Mouse (Mus musculus) gastrocnemius, postnatal 4 days (tissue): ENCODE data around the gene Pigt. TPM values are rescaled to one million over a fixed set of nuclear protein-coding genes. Genes with fewer than 3 reads are reported as not detected.

Experiments used
- total RNA-seq, 2 experiments: library from RNA; stranded (reverse); gene quantifications; 2 replicates each; pipeline ENCODE4 v1.2.3; 2021

Gene Pigt
- total RNA-seq, 2 experiments from 2014 or later = 66.5 to 66.8 TPM

Other genes with a start within 250 kb of the Pigt start
- gene Svs3b, start 240.9 kb upstream of the Pigt start, total RNA-seq = not detected
- not detected for gene Svs4, start 219.1 kb upstream of the Pigt start, total RNA-seq
- gene Svs3a, start 208.3 kb upstream of the Pigt start, total RNA-seq = not detected
- not detected for gene Svs6, start 180.8 kb upstream of the Pigt start, total RNA-seq
- gene Svs5, start 164.8 kb upstream of the Pigt start, total RNA-seq = not detected
- gene Slpi, start 108.4 kb upstream of the Pigt start, total RNA-seq = under 1 TPM; 0.57 to 0.76 TPM
- gene Rbpjl, start 94.4 kb upstream of the Pigt start, total RNA-seq = under 1 TPM; 0.13 to 0.15 TPM
- gene Matn4, start 92.4 kb upstream of the Pigt start, total RNA-seq = 1 to 10 TPM; 5.5 to 6.0 TPM
- 10 to 100 TPM; 58.1 to 60.1 TPM for gene Sdc4, start 53.6 kb upstream of the Pigt start, total RNA-seq
- gene Sys1, start 40.6 kb upstream of the Pigt start, total RNA-seq = 10 to 100 TPM; 20.8 to 22.2 TPM
- 1 to 10 TPM in 1 of 2 experiments, under 1 TPM in 1; 0.96 to 1.9 TPM for gene Gm20458, start 36.6 kb upstream of the Pigt start, total RNA-seq
- gene Trp53tg5, start 23.8 kb upstream of the Pigt start, total RNA-seq = not detected
- 10 to 100 TPM; 13.5 to 15.7 TPM for gene Dbndd2, start 11.4 kb upstream of the Pigt start, total RNA-seq
- gene Wfdc2, start 64.9 kb downstream of the Pigt start, total RNA-seq = 1 to 10 TPM in 1 of 2 experiments, not detected in 1; 1.3 TPM
- gene Spint3, start 75.9 kb downstream of the Pigt start, total RNA-seq = not detected
- gene Wfdc6a, start 87.9 kb downstream of the Pigt start, total RNA-seq = not detected
- not detected for gene Eppin, start 96.1 kb downstream of the Pigt start, total RNA-seq
- not detected for gene Wfdc6b, start 116.0 kb downstream of the Pigt start, total RNA-seq
- gene Wfdc8, start 116.1 kb downstream of the Pigt start, total RNA-seq = not detected
- not detected for gene Wfdc16, start 141.3 kb downstream of the Pigt start, total RNA-seq
- gene Wfdc10, start 158.5 kb downstream of the Pigt start, total RNA-seq = not detected
- not detected for gene Wfdc9, start 159.1 kb downstream of the Pigt start, total RNA-seq
- gene Wfdc11, start 176.6 kb downstream of the Pigt start, total RNA-seq = not detected
- not detected for gene Wfdc13, start 187.6 kb downstream of the Pigt start, total RNA-seq
- not detected for gene Spint4, start 201.0 kb downstream of the Pigt start, total RNA-seq
- gene Spint5, start 217.8 kb downstream of the Pigt start, total RNA-seq = not detected
- not detected for gene Wfdc3, start 248.4 kb downstream of the Pigt start, total RNA-seq
- 10 to 100 TPM; 40.8 to 40.9 TPM for gene Dnttip1, start 248.5 kb downstream of the Pigt start, total RNA-seq